ENCODE assay signal across 21 mouse cellular contexts in the genomic region with DNA sequence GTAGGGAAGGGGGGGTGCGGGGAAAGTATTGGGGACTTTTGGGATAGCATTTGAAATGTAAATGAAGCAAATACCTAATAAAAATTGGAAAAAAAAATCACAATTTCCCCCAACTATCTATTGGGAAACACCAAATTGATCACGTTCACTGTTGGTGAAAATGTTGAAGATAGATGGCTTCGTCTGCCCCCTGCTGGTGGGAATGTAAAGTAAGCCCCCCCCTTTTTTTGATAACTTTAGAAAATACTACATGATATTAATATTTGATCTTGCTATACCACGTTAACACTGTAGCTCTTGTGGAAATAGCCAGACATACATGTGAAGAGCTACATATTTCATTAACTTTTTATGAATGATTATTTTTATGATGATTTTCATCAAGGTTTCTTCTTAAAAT. TPM values are rescaled to one million over a fixed set of nuclear protein-coding genes. Genes with fewer than 3 reads are reported as not detected.
DNase-seq lines count a peak whose midpoint lies in the region; ATAC-seq and TF ChIP-seq lines count a peak whose summit lies in the region.
"Had no signal": no experiment of that assay in that cellular context is flagged by ENCODE, and none has a peak within 500 bp of the region (broad histone marks: within the 10 kb centered on the region; RNA-seq: fewer than 3 reads in every experiment).

No protein-coding gene starts in this region.

- no peak for ATAC-seq in kidney, postnatal 0 days (replicated peaks; ENCODE audit: low FRiP score, low read depth)
- ATAC-seq in activated CD4-positive, CD25-positive, alpha-beta regulatory T cell, adult 4 months, result peak; percentile 33
- ATAC-seq: Patski had no signal

- no peak overlapping the region for H3K4me2 ChIP-seq in kidney, postnatal 0 days (ENCODE audit: low read length)
- H3K4me2 ChIP-seq: embryonic facial prominence, embryonic 13.5 days; forebrain, embryonic 12.5 days; midbrain, embryonic 12.5 days; neural tube, embryonic 12.5 days had no signal

- no peaks in the 10 kb centered on the region for H3K27me3 ChIP-seq in kidney, postnatal 0 days (ENCODE audit: insufficient read depth, low read length)
- H3K27me3 ChIP-seq in splenic B cell, adult 2 months (ENCODE audit: control insufficient read depth, insufficient read depth, low read length, poor library complexity, severe bottlenecking), result no peaks in the 10 kb centered on the region
- H3K27me3 ChIP-seq: embryonic facial prominence, embryonic 13.5 days; forebrain, embryonic 12.5 days; neural tube, embryonic 12.5 days; Patski had no signal

- no peak overlapping the region for H3K9ac ChIP-seq in kidney, postnatal 0 days (ENCODE audit: low read depth, low read length)
- H3K9ac ChIP-seq: embryonic facial prominence, embryonic 13.5 days; forebrain, embryonic 12.5 days; midbrain, embryonic 12.5 days; neural tube, embryonic 12.5 days had no signal

- H3K9me3 ChIP-seq in kidney, postnatal 0 days (replicated peaks; ENCODE audit: low read length), result no peaks in the 10 kb centered on the region
- H3K9me3 ChIP-seq: embryonic facial prominence, embryonic 13.5 days; forebrain, embryonic 12.5 days; limb, embryonic 10.5 days; midbrain, embryonic 12.5 days; neural tube, embryonic 12.5 days had no signal

- 57% methylated on average over 4 of the region's 4 CpGs for WGBS in kidney, postnatal 0 days

- no peak overlapping the region for H3K4me3 ChIP-seq in kidney, postnatal 0 days (replicated peaks; ENCODE audit: low read depth, low read length)
- H3K4me3 ChIP-seq: embryonic facial prominence, embryonic 13.5 days; forebrain, embryonic 12.5 days; limb, embryonic 10.5 days; midbrain, embryonic 12.5 days; neural tube, embryonic 12.5 days had no signal

- DNase-seq in kidney, postnatal 0 days (ENCODE audit: low spot score), result no peak
- DNase-seq in kidney, adult 18-20 months, result no peak
- peak; percentile 30 for DNase-seq in testis, postnatal 10 days (ENCODE audit: low spot score)
- no peak for DNase-seq in testis, postnatal 14 days (ENCODE audit: low spot score)
- peak; percentile 58 for DNase-seq in splenic B cell, adult 2 months (ENCODE audit: low read depth, low spot score)
- no peak for DNase-seq in right cerebral cortex, postnatal 4 days
- no peak for DNase-seq in left cerebral cortex, adult 18-20 months (ENCODE audit: low spot score in 2 of 2)
- DNase-seq: adrenal gland, adult 2 months; cerebellum, adult 9-11 months; gastrocnemius, postnatal 14 days; heart, postnatal 10 days; kidney, postnatal 36 days; lung, adult 18-20 months; spleen, adult 18-20 months had no signal

- TF ChIP-seq CTCF in kidney, postnatal 0 days (IDR thresholded peaks at IDR 0.05; ENCODE audit: low read depth), result peak; percentile 57

- H3K27ac ChIP-seq in kidney, postnatal 0 days, result no peak overlapping the region
- H3K27ac ChIP-seq: embryonic facial prominence, embryonic 13.5 days; forebrain, embryonic 12.5 days; limb, embryonic 10.5 days; midbrain, embryonic 12.5 days; neural tube, embryonic 12.5 days had no signal

- H3K36me3 ChIP-seq in kidney, postnatal 0 days (ENCODE audit: insufficient read depth, low read length), result no peaks in the 10 kb centered on the region
- no peaks in the 10 kb centered on the region for H3K36me3 ChIP-seq in splenic B cell, adult 2 months (ENCODE audit: control insufficient read depth, insufficient read depth, low read length, poor library complexity, severe bottlenecking)
- H3K36me3 ChIP-seq: embryonic facial prominence, embryonic 13.5 days; forebrain, embryonic 12.5 days; limb, embryonic 10.5 days; midbrain, embryonic 12.5 days; neural tube, embryonic 12.5 days had no signal

- H3K4me1 ChIP-seq in kidney, postnatal 0 days (replicated peaks; ENCODE audit: insufficient read depth, low read length), result no peaks in the 10 kb centered on the region
- H3K4me1 ChIP-seq: embryonic facial prominence, embryonic 13.5 days; forebrain, embryonic 12.5 days; limb, embryonic 10.5 days; midbrain, embryonic 12.5 days; neural tube, embryonic 12.5 days had no signal

RNA-seq across cellular contexts. Expression of a gene that starts 4.8 kb away (rescaled TPM):
- 105 and 108 TPM in 2 replicates for polyA plus RNA-seq in kidney, postnatal 0 days (2015; fragmentation: Nextera tagmentation; extraction: Ambion mirVana)
- polyA plus RNA-seq in activated CD4-positive, CD25-positive, alpha-beta regulatory T cell, adult 4 months (2017; shearing (Covaris generic)), result 100 to 1,000 TPM; 104 to 111 TPM
- 10 to 100 TPM; 28.4 TPM for total RNA-seq in left cerebral cortex, adult 18-20 months (2021)

RNA-seq across cellular contexts. Expression of a gene that starts 20.6 kb away (rescaled TPM):
- not detected in 2 replicates for polyA plus RNA-seq in kidney, postnatal 0 days (2015; fragmentation: Nextera tagmentation; extraction: Ambion mirVana)
- not detected for polyA plus RNA-seq in activated CD4-positive, CD25-positive, alpha-beta regulatory T cell, adult 4 months (2017; shearing (Covaris generic))
- not detected for total RNA-seq in left cerebral cortex, adult 18-20 months (2021)
- polyA plus RNA-seq: embryonic facial prominence, embryonic 13.5 days; forebrain, embryonic 12.5 days; midbrain, embryonic 12.5 days; neural tube, embryonic 12.5 days; Patski had no signal

RNA-seq across cellular contexts. Expression of a gene that starts 34.9 kb away (rescaled TPM):
- 86.9 and 90.1 TPM in 2 replicates for polyA plus RNA-seq in kidney, postnatal 0 days (2015; fragmentation: Nextera tagmentation; extraction: Ambion mirVana)
- 10 to 100 TPM; 41.1 to 43.5 TPM for polyA plus RNA-seq in activated CD4-positive, CD25-positive, alpha-beta regulatory T cell, adult 4 months (2017; shearing (Covaris generic))
- 10 to 100 TPM; 10.1 to 10.3 TPM for total RNA-seq in left cerebral cortex, adult 18-20 months (2021)

RNA-seq across cellular contexts. Expression of a gene that starts 34.9 kb away (rescaled TPM):
- 8.4 and 8.6 TPM in 2 replicates for polyA plus RNA-seq in kidney, postnatal 0 days (2015; fragmentation: Nextera tagmentation; extraction: Ambion mirVana)
- 10 to 100 TPM; 10.1 to 12.3 TPM for polyA plus RNA-seq in activated CD4-positive, CD25-positive, alpha-beta regulatory T cell, adult 4 months (2017; shearing (Covaris generic))
- 10 to 100 TPM; 19.2 to 19.3 TPM for total RNA-seq in left cerebral cortex, adult 18-20 months (2021)

Comparison
In these comparisons a context has a peak if more than half of its experiments do, and no peak if none do; other contexts are left out.
1. DNase-seq: peak in testis, postnatal 10 days (single experiment) and splenic B cell, adult 2 months (single experiment); none in kidney, postnatal 0 days (single experiment), kidney, adult 18-20 months (single experiment), testis, postnatal 14 days (single experiment), right cerebral cortex, postnatal 4 days (single experiment) and left cerebral cortex, adult 18-20 months (0 of 2).